Mouse (Mus musculus) ES-Bruce4 (cell line): ENCODE results near the gene Best2. TPM values are rescaled to one million over a fixed set of nuclear protein-coding genes. Genes with fewer than 3 reads are reported as not detected.
A peak's percentile ranks its signal among the peaks of the same experiment; 100 is the strongest.

Experiments
- H3K27ac ChIP-seq: 2 replicates; pipeline ENCODE4 v1.5.1; 2012; ENCODE audit warnings: low read length, inconsistent platforms; ENCODE audit not compliant: insufficient read depth
- H3K27me3 ChIP-seq: 2 replicates; pipeline ENCODE4 v1.6.1; 2012; ENCODE audit warnings: mild to moderate bottlenecking, low read length, inconsistent platforms; ENCODE audit not compliant: control insufficient read depth, poor library complexity, insufficient read depth, severe bottlenecking
- H3K36me3 ChIP-seq: 2 replicates; pipeline ENCODE4 v1.6.1; 2012; ENCODE audit warnings: inconsistent platforms, mild to moderate bottlenecking, low read length, moderate library complexity; ENCODE audit not compliant: control insufficient read depth, poor library complexity, insufficient read depth, severe bottlenecking
- H3K4me1 ChIP-seq: one replicate; pipeline ENCODE4 v1.8.1; 2011; ENCODE audit warnings: low read length; ENCODE audit not compliant: control insufficient read depth, insufficient read depth
- H3K4me3 ChIP-seq: 2 replicates; pipeline ENCODE4 v1.5.1; 2011; ENCODE audit warnings: low read depth, mild to moderate bottlenecking, low read length
- H3K9ac ChIP-seq: 2 replicates; pipeline ENCODE4 v1.6.1; 2012; ENCODE audit warnings: low read depth, mild to moderate bottlenecking, inconsistent platforms; ENCODE audit not compliant: poor library complexity, severe bottlenecking
- H3K9me3 ChIP-seq: replicated peaks from 2 replicates; pipeline ENCODE4 v1.6.1; 2012; ENCODE audit warnings: mild to moderate bottlenecking, low read length, inconsistent platforms; ENCODE audit not compliant: control insufficient read depth, poor library complexity, insufficient read depth, severe bottlenecking
- CTCF ChIP-seq: IDR thresholded peaks from one replicate; pipeline ENCODE4 v1.8.1; 2011; ENCODE audit warnings: low read depth, low read length
- EP300 ChIP-seq: IDR thresholded peaks from 2 replicates; pipeline ENCODE4 v1.6.1; 2011; ENCODE audit warnings: low read depth, low read length; ENCODE audit not compliant: insufficient read depth
- POLR2A ChIP-seq: IDR thresholded peaks from one replicate; pipeline ENCODE4 v1.8.1; 2011; ENCODE audit warnings: low read length; ENCODE audit not compliant: insufficient read depth
- polyA plus RNA-seq: library from polyadenylated mRNA; stranded (reverse); fragments of >200 nt; gene quantifications from 2 replicates; pipeline ENCODE4 v1.2.4, GENCODE M21; 2011; ENCODE audit warnings: low read depth; ENCODE audit not compliant: missing spikeins, insufficient read depth, insufficient read length

The Best2 gene
- polyA plus RNA-seq, 1 experiment, result 1.2 TPM

- Histone ChIP-seq H3K27ac (0 out of 2 replicates have a peak within 1 kb of the TSS, but pooled peaks have one; percentile 29), H3K27me3 (no peaks in the 10 kb centered on the region), H3K4me1 (no peaks in the 10 kb centered on the region), H3K4me3 (peak within 1 kb of the TSS; percentile 95), H3K36me3 (peaks cover 55% of the 10 kb centered on the region), H3K9me3 (no peaks in the 10 kb centered on the region), H3K9ac (peak within 1 kb of the TSS; percentile 99)
- TF ChIP-seq POLR2A (peak; percentile 87), EP300 (0 out of 2 replicates have a peak, but pooled peaks have one; percentile 32), CTCF (no peak)
Measured at GRCm38 (mm10) chr8:85026670-85027515, 12.6 kb upstream of the Best2 start, which contains the start of gene Trir. Gene Trir (plus strand): TSS chr8:85026823.

DNA sequence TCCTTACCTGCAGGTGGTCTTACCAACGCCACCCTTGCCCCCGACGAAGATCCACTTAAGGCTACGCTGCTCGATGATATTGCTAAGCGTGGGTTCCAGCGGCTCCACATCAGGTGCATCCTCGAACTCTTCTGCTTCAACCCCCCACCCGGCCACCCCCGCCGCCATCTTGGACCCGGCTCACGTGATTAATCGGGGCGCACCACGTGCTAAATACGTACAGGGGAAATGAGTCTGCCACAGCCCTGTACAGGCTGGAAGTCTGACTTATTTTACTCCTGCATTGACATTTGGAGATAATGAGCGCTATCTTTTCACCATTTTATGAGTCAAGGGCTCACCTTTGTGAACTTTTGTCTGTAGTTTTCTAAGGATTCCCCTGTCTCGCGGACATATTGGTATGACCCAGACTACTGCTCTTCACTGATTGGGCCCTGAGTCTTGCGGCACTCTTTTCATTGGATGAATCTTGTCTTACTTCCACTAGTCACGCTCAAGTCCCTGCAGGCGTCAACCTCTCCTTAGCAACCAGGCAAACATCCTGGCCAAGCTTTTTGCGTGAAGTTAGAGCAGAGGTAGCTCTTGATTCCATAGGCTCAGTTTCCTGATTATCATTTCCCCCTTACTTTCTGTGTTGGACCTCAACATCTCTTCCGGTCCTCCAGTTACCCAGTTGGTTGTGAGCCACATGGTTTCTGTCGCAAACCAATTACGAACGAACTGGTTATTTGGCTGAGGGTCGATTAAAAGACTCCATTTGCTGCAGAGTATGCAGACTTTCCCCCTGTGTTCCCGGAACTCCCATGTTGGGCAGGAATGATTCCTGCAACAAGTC lies 11.0 kb upstream of the Best2 start, which contains the start of gene Asna1:
TSS of gene Asna1 (minus strand) at position 184 of the 835 bp plus-strand sequence.
- no peaks in the 10 kb centered on the region for H3K27me3 ChIP-seq
- peaks cover 52% of the 10 kb centered on the region for H3K36me3 ChIP-seq
- H3K4me3 ChIP-seq, result peak within 1 kb of the TSS; percentile 99
- peak within 1 kb of the TSS; percentile 73 for H3K27ac ChIP-seq
- no peaks in the 10 kb centered on the region for H3K4me1 ChIP-seq
- no peaks in the 10 kb centered on the region for H3K9me3 ChIP-seq
- TF ChIP-seq CTCF, result no peak
- TF ChIP-seq EP300, result no peak
- TF ChIP-seq POLR2A, result no peak
- H3K9ac ChIP-seq, result peak within 1 kb of the TSS; percentile 99

DNA sequence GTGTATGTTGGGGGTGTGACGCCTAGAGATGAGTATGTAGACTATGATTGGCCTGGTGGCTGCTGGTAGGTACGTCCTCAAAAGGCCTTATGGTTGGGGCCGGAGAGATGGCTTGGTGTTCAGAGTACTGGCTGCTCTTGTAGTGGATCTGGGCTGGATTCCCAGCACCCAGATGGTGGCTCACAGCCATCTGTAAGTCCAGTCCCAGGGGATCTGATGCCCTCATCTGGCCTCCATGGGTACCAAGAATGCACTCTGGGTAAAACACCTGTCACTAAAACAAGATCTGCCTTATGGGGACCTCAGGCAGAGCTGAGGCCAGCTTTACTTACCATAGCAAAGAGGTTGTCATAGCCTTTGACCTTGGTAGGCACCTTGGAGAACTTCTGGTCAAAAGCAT lies 9.5 kb upstream of the Best2 start:
- Histone ChIP-seq H3K36me3 (peaks cover 52% of the 10 kb centered on the region), H3K4me3 (peak overlapping the region; percentile 99), H3K27ac (no peak overlapping the region), H3K27me3 (no peaks in the 10 kb centered on the region), H3K9ac (peak overlapping the region; percentile 95; the same call in 1 of the 2 replicates), H3K9me3 (no peaks in the 10 kb centered on the region), H3K4me1 (no peaks in the 10 kb centered on the region)
- TF ChIP-seq EP300, result no peak
- no peak for TF ChIP-seq POLR2A

DNA sequence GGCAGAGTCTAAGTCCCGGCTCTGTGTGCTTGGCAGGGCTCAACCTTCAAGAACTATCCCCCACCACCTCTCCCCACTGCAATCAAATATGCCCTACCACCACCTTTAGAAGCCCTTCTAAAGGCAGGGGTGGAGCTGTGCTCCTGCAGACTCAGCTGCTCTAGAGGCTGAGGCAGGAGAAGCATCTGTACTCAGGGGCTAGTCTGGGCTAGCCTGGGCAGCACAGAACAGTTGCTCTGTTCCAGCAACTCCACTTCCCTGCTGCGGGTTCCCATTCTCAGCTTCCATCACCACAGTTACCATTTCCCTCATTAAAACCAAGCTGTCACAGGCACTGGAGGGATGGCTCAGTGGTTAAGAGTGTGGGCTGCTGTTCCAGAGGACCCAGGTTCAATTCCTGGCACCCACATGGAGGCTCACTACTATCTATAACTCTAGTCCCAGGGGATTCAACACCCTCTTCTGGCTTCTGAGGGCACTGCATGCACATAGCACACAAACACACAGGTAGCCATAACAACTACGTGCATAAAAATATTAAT lies 7.3 kb upstream of the Best2 start:
- Histone ChIP-seq H3K27me3 (no peaks in the 10 kb centered on the region), H3K4me1 (no peaks in the 10 kb centered on the region), H3K9ac (peak overlapping the region; percentile 61), H3K36me3 (peaks cover 61% of the 10 kb centered on the region), H3K27ac (peak overlapping the region; percentile 85), H3K9me3 (no peaks in the 10 kb centered on the region), H3K4me3 (no peak overlapping the region)
- no peak for TF ChIP-seq CTCF
- TF ChIP-seq EP300, result peak; percentile 94
- no peak for TF ChIP-seq POLR2A

DNA sequence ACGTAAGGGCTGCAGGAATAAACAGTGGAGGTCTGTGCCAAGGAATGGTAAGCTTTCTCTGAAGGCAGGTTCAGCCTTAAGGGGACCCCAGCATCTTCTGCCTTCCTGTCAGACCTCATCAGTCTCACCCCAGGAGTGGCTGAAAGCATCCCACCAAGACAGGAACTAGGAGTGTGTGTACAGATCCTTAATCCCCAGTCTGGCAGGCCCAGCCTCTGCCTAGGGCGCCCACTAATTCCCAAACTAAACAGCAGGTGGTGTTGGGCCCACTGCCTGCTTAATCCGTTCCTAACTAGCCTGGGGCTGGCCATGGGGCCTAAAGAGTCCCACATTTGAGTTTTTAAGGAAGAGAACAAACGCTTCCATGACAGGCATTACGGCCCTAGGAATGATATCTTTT lies 2.9 kb upstream of the Best2 start:
- Histone ChIP-seq H3K36me3 (peaks cover 42% of the 10 kb centered on the region), H3K4me3 (no peak overlapping the region), H3K27ac (peak overlapping the region; percentile 0; the same call in 1 of the 2 replicates), H3K4me1 (no peaks in the 10 kb centered on the region), H3K9me3 (no peaks in the 10 kb centered on the region), H3K9ac (no peak overlapping the region), H3K27me3 (no peaks in the 10 kb centered on the region)
- TF ChIP-seq POLR2A (no peak), EP300 (no peak), CTCF (no peak)
